Mouse (Mus musculus) stomach, embryonic 14.5 days (tissue): ENCODE measurements around the gene Gm20388. TPM values are rescaled to one million over a fixed set of nuclear protein-coding genes. Genes with fewer than 3 reads are reported as not detected.
A peak's percentile ranks its signal among the peaks of the same experiment; 100 is the strongest.

ENCODE experiments used
- ATAC-seq: fragments of 200-750 bp; cut with Nextera tagmentation; 2 replicates; pipeline ENCODE4 v1.8.0; 2017; ENCODE audit warnings: low read depth, moderate TSS enrichment; ENCODE audit not compliant: insufficient number of reproducible peaks, insufficient read depth, low FRiP score
- H3K27ac ChIP-seq: fragments of 300-500 bp; sonication (generic); 2 replicates; pipeline ENCODE4 v1.5.1; 2014; ENCODE audit warnings: mild to moderate bottlenecking, low read length, moderate library complexity, mixed read lengths
- H3K27me3 ChIP-seq: fragments of 300-500 bp; sonication (generic); 2 replicates; pipeline ENCODE4 v1.6.1; 2014; ENCODE audit warnings: low read length, control low read depth, mixed read lengths; ENCODE audit not compliant: control insufficient read depth, insufficient read depth
- H3K36me3 ChIP-seq: fragments of 300-500 bp; sonication (generic); 2 replicates; pipeline ENCODE4 v1.6.1; 2014; ENCODE audit warnings: mild to moderate bottlenecking, control low read depth, low read length, moderate library complexity, mixed read lengths; ENCODE audit not compliant: control insufficient read depth, insufficient read depth
- H3K4me1 ChIP-seq: fragments of 300-500 bp; sonication (generic); 2 replicates; pipeline ENCODE4 v1.6.1; 2014; ENCODE audit warnings: low read length, control low read depth, mixed read lengths; ENCODE audit not compliant: control insufficient read depth, insufficient read depth
- H3K4me2 ChIP-seq: fragments of 300-500 bp; sonication (generic); replicated peaks from 2 replicates; pipeline ENCODE4 v1.6.1; 2014; ENCODE audit warnings: low read depth, low read length, control low read depth
- H3K4me3 ChIP-seq: fragments of 300-500 bp; sonication (generic); 2 replicates; pipeline ENCODE4 v1.5.1; 2014; ENCODE audit warnings: low read depth, low read length, control low read depth
- H3K9ac ChIP-seq: fragments of 300-500 bp; sonication (generic); replicated peaks from 2 replicates; pipeline ENCODE4 v1.6.1; 2014; ENCODE audit warnings: low read depth, mild to moderate bottlenecking, control low read depth, low read length, moderate library complexity, mixed read lengths
- H3K9me3 ChIP-seq: fragments of 300-500 bp; sonication (generic); 2 replicates; pipeline ENCODE4 v1.6.1; 2016; ENCODE audit warnings: low read depth, low read length, control low read depth; ENCODE audit not compliant: control insufficient read depth
- WGBS: fragments of 180-500 bp; shearing (Covaris S2); extraction: QIAGEN DNeasy Blood & Tissue Kit; methylation state at CpG from one replicate; pipeline ENCODE4 v1.1.7; 2014; 5-methylcytosine and 5-hydroxymethylcytosine counted together
- polyA plus RNA-seq: library from polyadenylated mRNA; unstranded; fragments of >200 nt; fragmentation: Nextera tagmentation; extraction: Ambion mirVana; gene quantifications from 2 replicates; pipeline ENCODE4 v1.2.1, GENCODE M21; 2014

Gm20388 gene
- polyA plus RNA-seq, 1 experiment from 2014 or later, result 11.4 TPM

DNA sequence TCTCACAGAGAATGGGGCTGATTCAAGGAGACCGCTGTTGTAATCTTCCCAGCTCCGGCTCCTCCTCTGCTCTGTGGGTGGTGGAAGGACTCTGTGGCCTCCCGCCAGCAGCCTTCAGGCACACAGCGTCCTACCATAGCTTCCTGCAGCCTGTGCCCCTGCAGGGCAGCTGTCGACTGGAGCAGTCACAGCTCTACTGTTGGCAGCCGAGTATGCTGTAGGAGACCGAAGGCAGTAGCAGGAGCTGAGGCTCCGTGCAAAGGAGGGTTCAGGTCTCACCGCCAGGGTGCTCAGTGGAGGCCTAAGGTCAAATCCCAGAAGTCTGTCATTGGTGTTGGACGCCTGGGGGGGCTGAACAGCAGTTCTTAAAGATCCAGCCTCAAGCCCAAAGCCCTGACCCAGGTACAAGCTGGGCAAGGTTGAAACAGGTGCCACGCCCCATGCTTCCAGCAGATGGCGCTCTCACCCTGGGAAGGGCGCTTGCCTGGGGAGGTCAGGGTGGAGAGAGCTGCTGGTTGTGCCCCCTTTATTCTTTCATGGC lies 390.0 kb downstream of the Gm20388 start:
- no peaks in the 10 kb centered on the region for H3K9me3 ChIP-seq
- H3K4me1 ChIP-seq, result peaks cover 34% of the 10 kb centered on the region
- no peaks in the 10 kb centered on the region for H3K36me3 ChIP-seq
- ATAC-seq, result no peak; the same call in 1 of the 2 replicates
- H3K27ac ChIP-seq, result peak overlapping the region; percentile 44; the same call in 1 of the 2 replicates
- peak overlapping the region; percentile 18; the same call in 1 of the 2 replicates for H3K9ac ChIP-seq
- H3K4me2 ChIP-seq, result no peak overlapping the region; the same call in 1 of the 2 replicates
- 8% methylated on average over 13 of the region's 13 CpGs for WGBS
- H3K27me3 ChIP-seq, result no peaks in the 10 kb centered on the region
- no peak overlapping the region for H3K4me3 ChIP-seq

DNA sequence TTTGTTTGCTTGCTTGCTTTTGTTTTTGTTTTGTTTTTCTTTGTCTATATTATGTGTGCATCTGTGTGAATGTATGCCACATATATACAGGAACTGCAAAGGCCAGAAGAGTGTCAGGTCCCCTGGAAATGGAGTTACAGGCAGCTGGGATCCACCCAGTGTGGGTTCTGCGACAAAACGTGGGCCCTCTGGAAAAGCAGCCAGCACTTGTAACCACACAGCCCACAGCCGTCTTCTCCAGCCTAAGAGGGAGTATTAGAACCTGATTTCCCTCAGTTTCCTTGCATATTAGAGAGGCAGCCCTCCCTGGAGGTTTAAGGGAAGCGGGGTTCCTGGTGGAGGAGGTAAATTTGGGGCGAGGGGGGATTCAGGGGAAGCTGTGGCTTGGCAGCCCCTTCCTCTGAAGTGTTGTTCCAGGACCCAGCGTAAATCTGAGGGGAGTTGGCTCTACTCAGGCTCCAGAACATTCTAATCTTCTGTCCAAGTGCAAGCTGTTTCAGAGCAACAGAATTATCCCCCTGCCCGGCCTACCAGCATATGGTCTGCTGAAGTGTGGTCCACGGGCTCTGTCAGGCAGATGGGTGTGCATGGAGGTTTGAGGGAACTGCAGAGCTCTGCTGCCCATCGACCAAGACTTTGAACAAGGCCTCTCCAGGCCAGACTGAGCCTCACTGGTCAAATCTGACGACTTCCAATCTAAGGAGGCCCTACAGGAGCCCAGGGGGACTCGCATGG lies 392.5 kb downstream of the Gm20388 start:
- Histone ChIP-seq H3K4me3 (no peak overlapping the region), H3K27ac (no peak overlapping the region), H3K9me3 (no peaks in the 10 kb centered on the region), H3K9ac (no peak overlapping the region), H3K36me3 (no peaks in the 10 kb centered on the region), H3K27me3 (no peaks in the 10 kb centered on the region), H3K4me1 (peaks cover 22% of the 10 kb centered on the region), H3K4me2 (no peak overlapping the region)
- no peak for ATAC-seq
- 70% methylated on average over 11 of the region's 11 CpGs for WGBS

DNA sequence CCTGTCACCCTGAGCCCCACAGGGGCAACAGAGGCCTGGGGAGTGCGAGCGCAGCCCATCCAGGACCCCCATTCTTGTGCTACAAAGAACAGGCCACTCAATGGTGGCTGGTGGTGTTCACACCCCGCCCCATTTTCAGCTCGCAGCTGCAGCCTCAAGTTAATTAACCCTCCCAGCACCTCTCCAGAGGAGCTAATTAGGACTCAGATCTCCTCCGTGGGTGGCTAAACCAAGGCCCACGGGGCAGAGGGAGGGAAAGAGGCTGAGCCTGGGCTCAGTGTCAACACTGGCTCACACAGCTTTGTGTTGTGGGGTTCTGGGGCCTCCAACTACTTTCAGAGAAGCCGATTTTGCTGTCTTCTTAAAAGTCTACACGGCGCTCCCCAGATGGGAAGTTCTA lies 393.5 kb downstream of the Gm20388 start:
- H3K9me3 ChIP-seq, result no peaks in the 10 kb centered on the region
- no peak for ATAC-seq
- no peaks in the 10 kb centered on the region for H3K27me3 ChIP-seq
- WGBS, result 47% methylated on average over 9 of the region's 9 CpGs
- H3K9ac ChIP-seq, result no peak overlapping the region
- H3K36me3 ChIP-seq, result no peaks in the 10 kb centered on the region
- no peak overlapping the region for H3K27ac ChIP-seq
- peaks cover 23% of the 10 kb centered on the region for H3K4me1 ChIP-seq
- no peak overlapping the region for H3K4me3 ChIP-seq
- no peak overlapping the region for H3K4me2 ChIP-seq

DNA sequence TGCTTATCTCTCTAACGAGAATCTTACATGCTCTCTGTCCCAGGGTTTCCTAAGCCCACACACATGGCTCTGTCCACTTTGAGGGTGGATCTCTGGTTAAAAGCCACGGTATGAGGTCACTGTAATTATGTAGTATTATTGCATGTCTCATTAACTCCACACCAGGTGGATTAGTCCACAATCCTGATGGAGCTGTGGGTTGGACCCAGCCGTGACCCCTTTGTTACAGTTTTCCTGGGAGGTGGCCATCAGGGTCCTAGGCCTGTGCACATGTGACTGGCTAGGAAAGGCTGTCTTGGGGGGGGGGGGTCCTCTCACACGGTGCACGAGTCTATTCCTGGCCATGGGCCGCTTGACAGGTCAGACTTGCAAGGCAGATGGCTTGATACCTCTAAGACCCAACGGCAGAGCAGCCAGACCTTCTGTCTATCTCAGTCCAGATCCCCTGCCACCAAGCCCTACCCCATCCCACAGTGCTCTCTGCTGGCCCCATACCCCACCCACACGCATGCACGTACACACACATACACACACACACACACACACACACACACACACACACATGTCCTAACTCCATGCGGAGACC lies 395.3 kb downstream of the Gm20388 start:
- no peak for ATAC-seq
- H3K4me1 ChIP-seq, result peaks cover 24% of the 10 kb centered on the region
- H3K9ac ChIP-seq, result no peak overlapping the region
- H3K27ac ChIP-seq, result no peak overlapping the region
- no peaks in the 10 kb centered on the region for H3K27me3 ChIP-seq
- H3K4me2 ChIP-seq, result no peak overlapping the region
- no peaks in the 10 kb centered on the region for H3K9me3 ChIP-seq
- H3K4me3 ChIP-seq, result no peak overlapping the region
- no peaks in the 10 kb centered on the region for H3K36me3 ChIP-seq
- 81% methylated on average over 10 of the region's 10 CpGs for WGBS

DNA sequence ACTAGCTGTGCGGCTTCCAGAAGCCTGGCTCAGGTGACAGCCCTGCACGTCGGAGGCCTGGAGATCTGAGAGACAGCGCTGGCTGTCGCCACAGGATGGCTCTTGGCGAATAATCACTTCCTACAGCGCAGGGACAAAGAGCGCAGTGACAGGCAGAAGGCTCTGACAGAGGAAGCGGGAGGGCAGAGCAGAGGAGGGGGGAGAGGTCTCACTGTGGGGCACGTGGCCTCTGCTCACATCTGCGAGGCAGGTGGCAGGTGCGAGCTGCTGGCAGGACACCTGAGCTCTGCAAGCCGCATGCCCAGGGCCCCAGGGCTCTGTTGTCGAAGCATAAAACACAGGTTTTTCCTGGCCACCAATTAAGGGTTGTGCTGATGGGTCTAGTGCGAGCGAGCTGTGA lies 396.5 kb downstream of the Gm20388 start:
- 38% methylated on average over 16 of the region's 16 CpGs for WGBS
- Histone ChIP-seq H3K9me3 (no peaks in the 10 kb centered on the region), H3K36me3 (no peaks in the 10 kb centered on the region), H3K27me3 (no peaks in the 10 kb centered on the region), H3K4me2 (no peak overlapping the region), H3K4me1 (peaks cover 24% of the 10 kb centered on the region), H3K9ac (no peak overlapping the region), H3K4me3 (no peak overlapping the region), H3K27ac (no peak overlapping the region)
- no peak for ATAC-seq

DNA sequence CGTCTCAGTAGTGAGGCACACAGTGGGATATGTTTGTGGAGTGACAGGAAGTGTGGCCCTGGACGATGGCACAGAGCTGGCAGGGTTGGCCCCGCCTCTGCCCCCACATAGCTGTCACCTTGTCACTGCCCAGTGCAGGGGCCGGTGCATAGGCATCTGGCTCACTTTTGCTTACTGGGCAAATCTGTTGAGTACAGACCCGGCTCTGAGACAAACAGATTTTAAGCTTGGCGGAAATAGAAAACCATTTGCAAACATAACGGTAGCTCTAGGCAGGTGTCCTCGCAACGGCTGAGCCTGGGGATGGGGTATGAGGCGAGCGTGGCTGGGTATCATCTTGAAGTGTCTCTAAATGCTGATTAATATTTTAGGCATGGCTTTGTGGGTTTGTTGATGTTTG lies 396.9 kb downstream of the Gm20388 start:
- Histone ChIP-seq H3K27me3 (no peaks in the 10 kb centered on the region), H3K36me3 (no peaks in the 10 kb centered on the region), H3K4me3 (no peak overlapping the region), H3K4me1 (peaks cover 24% of the 10 kb centered on the region), H3K4me2 (no peak overlapping the region), H3K9ac (no peak overlapping the region), H3K27ac (no peak overlapping the region), H3K9me3 (no peaks in the 10 kb centered on the region)
- no peak for ATAC-seq
- WGBS, result 62% methylated on average over 11 of the region's 11 CpGs

DNA sequence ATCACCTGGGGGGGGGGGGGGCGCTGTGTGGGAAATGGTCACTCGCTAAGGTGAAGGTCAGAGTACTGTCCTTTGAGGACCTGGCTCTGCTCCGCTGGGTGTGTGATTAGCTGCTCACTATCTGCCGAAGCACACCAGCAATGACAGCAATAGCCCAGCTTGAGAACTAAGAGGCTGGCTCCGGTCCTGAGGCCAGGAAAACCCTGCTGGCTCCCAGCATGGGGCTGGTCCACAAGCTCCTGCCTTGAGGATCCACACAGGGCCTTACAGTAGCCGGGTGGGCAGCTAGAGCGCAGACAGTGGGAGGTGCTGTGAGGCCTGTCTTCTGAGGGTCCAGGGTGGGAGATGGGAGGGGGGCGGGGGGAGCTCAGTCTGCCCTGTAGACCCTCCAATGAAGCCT lies 397.5 kb downstream of the Gm20388 start:
- Histone ChIP-seq H3K9me3 (no peaks in the 10 kb centered on the region), H3K27ac (no peak overlapping the region), H3K4me2 (no peak overlapping the region), H3K4me3 (no peak overlapping the region), H3K36me3 (no peaks in the 10 kb centered on the region), H3K27me3 (no peaks in the 10 kb centered on the region), H3K9ac (no peak overlapping the region), H3K4me1 (peaks cover 24% of the 10 kb centered on the region)
- WGBS, result 61% methylated on average over 8 of the region's 8 CpGs
- ATAC-seq, result no peak

DNA sequence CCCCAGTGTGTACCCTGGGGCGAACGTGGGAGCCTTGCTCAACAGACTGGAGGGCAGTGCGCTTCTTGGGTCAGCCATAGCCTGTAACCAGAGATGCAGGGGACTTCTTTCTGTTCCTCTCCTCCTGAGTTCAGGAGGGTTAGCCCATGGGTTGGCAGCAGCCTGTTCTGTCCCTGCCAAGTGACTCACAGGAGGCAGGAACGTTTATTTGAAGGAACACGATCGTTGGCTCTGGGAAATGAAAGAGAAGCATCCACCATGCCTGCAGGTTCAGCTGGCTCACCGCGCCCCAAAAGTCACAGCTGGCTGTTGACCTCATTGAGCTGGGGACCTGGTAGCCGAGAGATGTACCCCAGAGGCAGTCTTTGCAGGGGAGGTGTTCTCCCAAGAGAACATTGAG lies 397.9 kb downstream of the Gm20388 start:
- H3K4me1 ChIP-seq, result peaks cover 22% of the 10 kb centered on the region
- H3K27ac ChIP-seq, result no peak overlapping the region
- no peaks in the 10 kb centered on the region for H3K36me3 ChIP-seq
- no peak for ATAC-seq
- H3K9me3 ChIP-seq, result no peaks in the 10 kb centered on the region
- no peak overlapping the region for H3K9ac ChIP-seq
- H3K27me3 ChIP-seq, result no peaks in the 10 kb centered on the region
- H3K4me2 ChIP-seq, result no peak overlapping the region
- 54% methylated on average over 9 of the region's 9 CpGs for WGBS
- no peak overlapping the region for H3K4me3 ChIP-seq
